Mouse (Mus musculus): Measurements from ENCODE around the gene Peli1. TPM values are rescaled to one million over a fixed set of nuclear protein-coding genes. Genes with fewer than 3 reads are reported as not detected.
"Not testable (repeated sequence)": the region's sequence is repeated elsewhere in the genome, so short reads cannot be mapped to it uniquely, and the experiment has no call there.

Peli1 gene
- polyA plus RNA-seq, 1 experiment from 2014 or later: 106 TPM

- no peak overlapping the region for H3K27ac ChIP-seq (replicated peaks)
- WGBS: 3% methylated on average over 5 of the region's 5 CpGs
These were observed 72.6 kb downstream of the Peli1 start for GRCm38 (mm10) chr11:21163673-21164072.

GRCm38 (mm10) chr11:21164312-21164993 lies 73.4 kb downstream of the Peli1 start:
- Histone ChIP-seq H3K27ac (replicated peaks) (no peak overlapping the region), H3K9ac (replicated peaks) (no peak overlapping the region), H3K9me3 (no peaks in the 10 kb centered on the region), H3K4me3 (no peak overlapping the region), H3K4me1 (peaks cover 14% of the 10 kb centered on the region), H3K4me2 (replicated peaks) (no peak overlapping the region), H3K27me3 (no peaks in the 10 kb centered on the region), H3K36me3 (no peaks in the 10 kb centered on the region)
- WGBS: 64% methylated on average over 8 of the region's 8 CpGs
- no peak for ATAC-seq (ENCODE audit: low FRiP score, low read depth)

More at GRCm38 (mm10) chr11:21163673-21164072, 72.6 kb downstream of the Peli1 start:
- Histone ChIP-seq H3K27me3 (no peaks in the 10 kb centered on the region), H3K4me1 (peaks cover 8% of the 10 kb centered on the region), H3K9me3 (no peaks in the 10 kb centered on the region), H3K4me2 (replicated peaks) (0 out of 2 replicates have a peak overlapping the region, but pooled peaks have one; percentile 9), H3K36me3 (no peaks in the 10 kb centered on the region), H3K9ac (replicated peaks) (no peak overlapping the region), H3K4me3 (no peak overlapping the region)
- ATAC-seq (ENCODE audit: low FRiP score, low read depth): peak; percentile 54; the same call in 1 of the 2 replicates

GRCm38 (mm10) chr11:21164994-21165560 lies 74.0 kb downstream of the Peli1 start:
- no peaks in the 10 kb centered on the region for H3K27me3 ChIP-seq
- H3K4me2 ChIP-seq (replicated peaks): no peak overlapping the region
- no peaks in the 10 kb centered on the region for H3K9me3 ChIP-seq
- H3K27ac ChIP-seq (replicated peaks): no peak overlapping the region
- WGBS: 90% methylated on average over 4 of the region's 4 CpGs
- no peak for ATAC-seq (ENCODE audit: low FRiP score, low read depth)
- H3K36me3 ChIP-seq: no peaks in the 10 kb centered on the region
- H3K4me3 ChIP-seq: no peak overlapping the region
- H3K4me1 ChIP-seq: peaks cover 14% of the 10 kb centered on the region
- no peak overlapping the region for H3K9ac ChIP-seq (replicated peaks)

- ATAC-seq (ENCODE audit: low FRiP score, low read depth): no peak
- peaks cover 14% of the 10 kb centered on the region for H3K4me1 ChIP-seq
- no peak overlapping the region for H3K27ac ChIP-seq (replicated peaks)
- no peaks in the 10 kb centered on the region for H3K36me3 ChIP-seq
- no peak overlapping the region for H3K9ac ChIP-seq (replicated peaks)
- no peaks in the 10 kb centered on the region for H3K9me3 ChIP-seq
- H3K27me3 ChIP-seq: no peaks in the 10 kb centered on the region
- 95% methylated on average over 2 of the region's 2 CpGs for WGBS
- H3K4me2 ChIP-seq (replicated peaks): no peak overlapping the region
- H3K4me3 ChIP-seq: no peak overlapping the region
These were observed 75.5 kb downstream of the Peli1 start for GRCm38 (mm10) chr11:21166495-21167096.

GRCm38 (mm10) chr11:21168828-21169607 lies 77.9 kb downstream of the Peli1 start:
- Histone ChIP-seq H3K9me3 (no peaks in the 10 kb centered on the region), H3K4me1 (peaks cover 9% of the 10 kb centered on the region), H3K27ac (replicated peaks) (no peak overlapping the region), H3K27me3 (no peaks in the 10 kb centered on the region), H3K4me2 (replicated peaks) (no peak overlapping the region), H3K4me3 (no peak overlapping the region), H3K36me3 (no peaks in the 10 kb centered on the region), H3K9ac (replicated peaks) (no peak overlapping the region)
- 39% methylated on average over 6 of the region's 6 CpGs for WGBS
- ATAC-seq (ENCODE audit: low FRiP score, low read depth): no peak

GRCm38 (mm10) chr11:21169608-21169860 lies 78.4 kb downstream of the Peli1 start:
- WGBS: 96% methylated on average over 1 of the region's 1 CpGs
- H3K9ac ChIP-seq (replicated peaks): not testable (repeated sequence)

GRCm38 (mm10) chr11:21172281-21172680 lies 81.2 kb downstream of the Peli1 start:
- no peak for ATAC-seq (ENCODE audit: low FRiP score, low read depth)
- H3K9ac ChIP-seq (replicated peaks): no peak overlapping the region
- no peaks in the 10 kb centered on the region for H3K9me3 ChIP-seq
- no peaks in the 10 kb centered on the region for H3K36me3 ChIP-seq
- H3K4me3 ChIP-seq: no peak overlapping the region
- no peaks in the 10 kb centered on the region for H3K27me3 ChIP-seq
- H3K4me2 ChIP-seq (replicated peaks): no peak overlapping the region
- H3K27ac ChIP-seq (replicated peaks): no peak overlapping the region
- 93% methylated on average over 3 of the region's 3 CpGs for WGBS
- H3K4me1 ChIP-seq: 0 out of 2 replicates have a peak, but pooled peaks cover 7% of the 10 kb centered on the region

More at GRCm38 (mm10) chr11:21169608-21169860, 78.4 kb downstream of the Peli1 start:
- not testable (repeated sequence) for H3K9me3 ChIP-seq; H3K4me3 ChIP-seq; H3K4me2 ChIP-seq (replicated peaks); H3K27me3 ChIP-seq; ATAC-seq (ENCODE audit: low FRiP score, low read depth); H3K36me3 ChIP-seq; H3K27ac ChIP-seq (replicated peaks); H3K4me1 ChIP-seq

GRCm38 (mm10) chr11:21173926-21174325 lies 82.8 kb downstream of the Peli1 start:
- H3K9ac ChIP-seq (replicated peaks): no peak overlapping the region
- 96% methylated on average over 6 of the region's 6 CpGs for WGBS
- H3K4me1 ChIP-seq: 0 out of 2 replicates have a peak, but pooled peaks cover 3% of the 10 kb centered on the region
- H3K9me3 ChIP-seq: no peaks in the 10 kb centered on the region
- no peaks in the 10 kb centered on the region for H3K36me3 ChIP-seq
- no peak overlapping the region for H3K27ac ChIP-seq (replicated peaks)
- no peak for ATAC-seq (ENCODE audit: low FRiP score, low read depth)
- H3K4me3 ChIP-seq: no peak overlapping the region
- no peak overlapping the region for H3K4me2 ChIP-seq (replicated peaks)
- no peaks in the 10 kb centered on the region for H3K27me3 ChIP-seq

- no peak overlapping the region for H3K9ac ChIP-seq (replicated peaks)
- no peak overlapping the region for H3K4me2 ChIP-seq (replicated peaks)
- ATAC-seq (ENCODE audit: low FRiP score, low read depth): no peak
- H3K4me1 ChIP-seq: no peaks in the 10 kb centered on the region
- H3K9me3 ChIP-seq: no peaks in the 10 kb centered on the region
- H3K27me3 ChIP-seq: no peaks in the 10 kb centered on the region
- H3K36me3 ChIP-seq: no peaks in the 10 kb centered on the region
- H3K27ac ChIP-seq (replicated peaks): no peak overlapping the region
- H3K4me3 ChIP-seq: no peak overlapping the region
- WGBS: 71% methylated on average over 5 of the region's 5 CpGs
These were observed 83.3 kb downstream of the Peli1 start for GRCm38 (mm10) chr11:21174396-21174795.

- no peaks in the 10 kb centered on the region for H3K36me3 ChIP-seq
- no peaks in the 10 kb centered on the region for H3K9me3 ChIP-seq
- no peaks in the 10 kb centered on the region for H3K27me3 ChIP-seq
- WGBS: 86% methylated on average over 7 of the region's 7 CpGs
- H3K4me3 ChIP-seq: no peak overlapping the region
- no peaks in the 10 kb centered on the region for H3K4me1 ChIP-seq
- no peak for ATAC-seq (ENCODE audit: low FRiP score, low read depth)
- H3K9ac ChIP-seq (replicated peaks): no peak overlapping the region
- H3K4me2 ChIP-seq (replicated peaks): no peak overlapping the region
- no peak overlapping the region for H3K27ac ChIP-seq (replicated peaks)
These were observed 84.0 kb downstream of the Peli1 start for GRCm38 (mm10) chr11:21175063-21175462.

- no peak overlapping the region for H3K9ac ChIP-seq (replicated peaks)
- no peaks in the 10 kb centered on the region for H3K27me3 ChIP-seq
- H3K4me1 ChIP-seq: no peaks in the 10 kb centered on the region
- H3K36me3 ChIP-seq: no peaks in the 10 kb centered on the region
- no peak overlapping the region for H3K4me2 ChIP-seq (replicated peaks)
- no peak overlapping the region for H3K4me3 ChIP-seq
- no peak overlapping the region for H3K27ac ChIP-seq (replicated peaks)
- ATAC-seq (ENCODE audit: low FRiP score, low read depth): no peak
- no peaks in the 10 kb centered on the region for H3K9me3 ChIP-seq
These were observed 85.4 kb downstream of the Peli1 start for GRCm38 (mm10) chr11:21176491-21176890.

- H3K36me3 ChIP-seq: no peaks in the 10 kb centered on the region
- no peak overlapping the region for H3K4me3 ChIP-seq
- no peak for ATAC-seq (ENCODE audit: low FRiP score, low read depth)
- H3K27ac ChIP-seq (replicated peaks): no peak overlapping the region
- no peaks in the 10 kb centered on the region for H3K9me3 ChIP-seq
- WGBS: 61% methylated on average over 4 of the region's 4 CpGs
- no peak overlapping the region for H3K9ac ChIP-seq (replicated peaks)
- H3K4me1 ChIP-seq: no peaks in the 10 kb centered on the region
- no peaks in the 10 kb centered on the region for H3K27me3 ChIP-seq
- no peak overlapping the region for H3K4me2 ChIP-seq (replicated peaks)
These were observed 87.3 kb downstream of the Peli1 start for GRCm38 (mm10) chr11:21178343-21178742.
